Mouse (Mus musculus) CD4-positive helper T cell, adult 2 months (primary cell): Measurements from ENCODE around the gene Tectb.
A peak's percentile ranks its signal among the peaks of the same experiment; 100 is the strongest.

Experiments used
- DNase-seq: peaks from one replicate; pipeline ENCODE4 v3.0.0-alpha.2; 2012; ENCODE audit warnings: low read depth, missing footprints, low spot score

Gene Tectb

GRCm38 (mm10) chr19:55207746-55208538, 27.4 kb downstream of the Tectb start:
- no peak for DNase-seq

- no peak for DNase-seq
Observed at GRCm38 (mm10) chr19:55208654-55209053, 28.1 kb downstream of the Tectb start.

- no peak for DNase-seq
Observed at GRCm38 (mm10) chr19:55209084-55209483, 28.6 kb downstream of the Tectb start.

- no peak for DNase-seq
Observed at GRCm38 (mm10) chr19:55211698-55212097, 31.2 kb downstream of the Tectb start.

- DNase-seq, result no peak
Observed at GRCm38 (mm10) chr19:55213617-55214340, 33.2 kb downstream of the Tectb start.

GRCm38 (mm10) chr19:55216876-55217275, 36.3 kb downstream of the Tectb start:
- no peak for DNase-seq

- no peak for DNase-seq
Observed at GRCm38 (mm10) chr19:55217365-55217764, 36.8 kb downstream of the Tectb start.

- DNase-seq, result peak; percentile 72
Observed at GRCm38 (mm10) chr19:55218192-55218739, 37.7 kb downstream of the Tectb start.

GRCm38 (mm10) chr19:55218741-55219221, 38.2 kb downstream of the Tectb start:
- no peak for DNase-seq

- no peak for DNase-seq
Observed at GRCm38 (mm10) chr19:55219359-55219758, 38.8 kb downstream of the Tectb start.

GRCm38 (mm10) chr19:55221208-55221607, 40.7 kb downstream of the Tectb start:
- DNase-seq, result no peak

GRCm38 (mm10) chr19:55222268-55222667, 41.7 kb downstream of the Tectb start:
- DNase-seq, result no peak

GRCm38 (mm10) chr19:55226621-55227020, 46.1 kb downstream of the Tectb start:
- no peak for DNase-seq

- DNase-seq, result no peak
Observed at GRCm38 (mm10) chr19:55227135-55227534, 46.6 kb downstream of the Tectb start.

GRCm38 (mm10) chr19:55231081-55231480, 50.5 kb downstream of the Tectb start:
- DNase-seq, result no peak

GRCm38 (mm10) chr19:55232136-55232535, 51.6 kb downstream of the Tectb start:
- DNase-seq, result no peak

- DNase-seq, result no peak
Observed at GRCm38 (mm10) chr19:55236026-55236425, 55.5 kb downstream of the Tectb start.

GRCm38 (mm10) chr19:55236564-55236963, 56.0 kb downstream of the Tectb start:
- DNase-seq, result no peak

- no peak for DNase-seq
Observed at GRCm38 (mm10) chr19:55239766-55240426, 59.4 kb downstream of the Tectb start.

GRCm38 (mm10) chr19:55241186-55241645, 60.7 kb downstream of the Tectb start, which contains the start of gene Gucy2g:
TSS of gene Gucy2g (minus strand) at chr19:55241236.
- DNase-seq, result no peak

- DNase-seq, result no peak
Observed at GRCm38 (mm10) chr19:55244791-55245231, 64.3 kb downstream of the Tectb start.
